Mouse (Mus musculus): ENCODE data around the gene Pdx1. TPM values are rescaled to one million over a fixed set of nuclear protein-coding genes. Genes with fewer than 3 reads are reported as not detected.

The Pdx1 gene
- polyA plus RNA-seq (2015; fragmentation: Nextera tagmentation; extraction: Ambion mirVana), result not detected in 2 replicates

GRCm38 (mm10) chr5:147269926-147270672, at the start of gene Pdx1:
TSS of gene Pdx1 (plus strand) at chr5:147269959.
- 3% methylated on average over 38 of the region's 44 CpGs for WGBS
- Histone ChIP-seq H3K27me3 (peaks cover 98% of the 10 kb centered on the region), H3K27ac (no peak within 1 kb of the TSS), H3K36me3 (ENCODE audit: poor library complexity, severe bottlenecking) (no peaks in the 10 kb centered on the region), H3K9ac (no peak within 1 kb of the TSS), H3K4me2 (no peak within 1 kb of the TSS), H3K4me1 (no peaks in the 10 kb centered on the region), H3K4me3 (no peak within 1 kb of the TSS; the same call in 1 of the 2 replicates), H3K9me3 (replicated peaks) (no peaks in the 10 kb centered on the region)
- no peak for ATAC-seq

GRCm38 (mm10) chr5:147227354-147228112, 42.2 kb upstream of the Pdx1 start:
- 18% methylated on average over 25 of the region's 25 CpGs for WGBS
- Histone ChIP-seq H3K27ac (no peak overlapping the region), H3K4me2 (no peak overlapping the region), H3K9me3 (replicated peaks) (no peaks in the 10 kb centered on the region), H3K36me3 (ENCODE audit: poor library complexity, severe bottlenecking) (no peaks in the 10 kb centered on the region), H3K4me1 (peaks cover 12% of the 10 kb centered on the region; the same call in 1 of the 2 replicates), H3K27me3 (peaks cover 72% of the 10 kb centered on the region), H3K9ac (no peak overlapping the region), H3K4me3 (no peak overlapping the region)
- ATAC-seq, result peak; percentile 80

DNA sequence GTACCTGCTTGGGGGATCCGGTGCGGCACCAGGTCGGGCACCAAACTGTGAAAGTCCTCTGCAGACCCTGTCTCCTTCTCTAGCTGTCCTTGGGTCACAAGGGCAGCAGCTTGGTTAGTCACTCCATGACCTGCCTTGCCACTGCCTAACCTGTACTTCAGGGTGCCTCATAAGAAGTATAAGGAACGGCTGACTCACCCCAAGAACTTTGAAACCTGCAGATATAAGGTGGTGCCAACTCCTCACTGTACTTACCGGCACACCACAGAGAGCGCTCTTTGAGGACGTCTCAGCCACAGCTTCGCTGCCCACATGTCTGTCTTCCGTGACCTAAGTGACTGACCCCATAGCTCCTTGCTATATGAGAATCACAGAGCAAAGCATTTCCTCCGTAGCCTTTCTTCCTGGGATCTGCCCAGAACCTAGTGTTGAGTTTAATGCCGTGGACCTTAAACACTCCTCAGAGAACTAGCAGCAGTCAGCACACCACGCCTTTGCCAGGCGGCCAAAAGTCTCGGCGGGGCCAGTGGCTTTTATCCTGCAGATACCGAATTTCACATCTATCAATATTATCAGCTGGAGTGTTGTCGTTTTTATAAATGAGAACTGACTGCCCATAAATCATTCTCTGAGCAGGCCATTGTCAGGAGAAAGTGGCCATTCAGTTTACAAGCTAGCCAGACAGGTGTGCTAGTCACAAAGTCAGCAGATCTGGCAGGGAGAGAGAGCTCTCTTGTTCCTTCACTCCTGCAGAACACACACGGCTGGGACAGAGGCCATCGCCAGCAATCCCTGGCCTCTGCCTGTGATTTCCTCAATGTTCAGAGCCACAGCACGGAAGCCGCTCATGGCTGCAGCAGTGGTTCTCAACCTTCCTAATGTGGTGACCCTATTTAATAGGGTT, 34.1 kb upstream of the Pdx1 start:
- H3K9me3 ChIP-seq (replicated peaks), result no peaks in the 10 kb centered on the region
- 89% methylated on average over 21 of the region's 21 CpGs for WGBS
- no peak overlapping the region for H3K4me3 ChIP-seq
- ATAC-seq, result no peak
- H3K36me3 ChIP-seq (ENCODE audit: poor library complexity, severe bottlenecking), result no peaks in the 10 kb centered on the region
- no peaks in the 10 kb centered on the region for H3K4me1 ChIP-seq
- no peak overlapping the region for H3K9ac ChIP-seq
- no peak overlapping the region for H3K4me2 ChIP-seq
- peaks cover 14% of the 10 kb centered on the region for H3K27me3 ChIP-seq
- no peak overlapping the region for H3K27ac ChIP-seq

GRCm38 (mm10) chr5:147243908-147244307, 25.9 kb upstream of the Pdx1 start:
- WGBS, result 87% methylated on average over 7 of the region's 7 CpGs
- H3K27ac ChIP-seq, result no peak overlapping the region
- no peaks in the 10 kb centered on the region for H3K9me3 ChIP-seq (replicated peaks)
- H3K4me1 ChIP-seq, result no peaks in the 10 kb centered on the region
- no peak overlapping the region for H3K9ac ChIP-seq
- no peaks in the 10 kb centered on the region for H3K36me3 ChIP-seq (ENCODE audit: poor library complexity, severe bottlenecking)
- peaks cover 4% of the 10 kb centered on the region for H3K27me3 ChIP-seq
- no peak overlapping the region for H3K4me2 ChIP-seq
- no peak overlapping the region for H3K4me3 ChIP-seq
- ATAC-seq, result no peak

DNA sequence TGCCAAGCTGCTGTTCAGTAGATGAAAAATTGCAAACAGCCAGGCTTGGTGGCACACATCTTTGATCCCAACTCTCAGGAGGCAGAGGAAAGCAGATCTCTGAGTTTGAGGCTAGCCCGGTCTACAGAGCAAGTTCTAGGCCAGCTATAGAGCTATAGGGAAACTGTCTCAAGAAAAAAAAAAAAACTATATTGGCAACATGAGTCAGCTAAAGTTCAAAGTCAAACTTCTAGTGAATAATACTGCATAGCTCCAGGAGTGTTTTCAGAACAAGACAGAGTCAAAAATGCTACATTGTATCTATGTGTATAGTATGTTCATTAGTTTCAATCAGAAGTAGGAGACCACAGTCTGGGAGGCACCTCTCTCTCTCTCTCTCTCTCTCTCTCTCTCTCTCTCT, 9.6 kb upstream of the Pdx1 start:
- Histone ChIP-seq H3K9ac (no peak overlapping the region), H3K4me2 (no peak overlapping the region), H3K9me3 (replicated peaks) (no peaks in the 10 kb centered on the region), H3K36me3 (ENCODE audit: poor library complexity, severe bottlenecking) (no peaks in the 10 kb centered on the region), H3K27me3 (peaks cover 54% of the 10 kb centered on the region), H3K4me3 (no peak overlapping the region), H3K4me1 (no peaks in the 10 kb centered on the region), H3K27ac (no peak overlapping the region)
- WGBS, result 90% methylated on average over 1 of the region's 1 CpGs
- ATAC-seq, result no peak

DNA sequence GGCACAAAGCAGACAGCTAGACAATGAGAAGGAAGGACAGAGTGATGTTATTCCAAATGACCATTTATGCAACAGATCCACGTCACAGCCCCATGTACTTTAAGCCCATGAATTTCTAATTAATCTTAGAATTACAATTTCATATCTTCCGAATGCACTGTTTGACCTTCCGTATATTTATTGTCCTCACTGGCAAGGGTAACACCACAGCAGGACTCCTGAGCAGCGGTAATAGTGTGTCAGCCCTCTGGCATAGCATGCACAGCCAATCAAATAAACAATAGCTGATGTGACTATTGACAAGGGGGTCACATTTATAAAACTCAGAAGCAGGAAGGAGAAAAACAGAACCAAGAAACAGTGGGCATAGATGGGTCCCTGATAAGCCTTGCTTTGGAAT, 9.0 kb upstream of the Pdx1 start:
- Histone ChIP-seq H3K9ac (no peak overlapping the region), H3K4me3 (no peak overlapping the region), H3K27ac (no peak overlapping the region), H3K36me3 (ENCODE audit: poor library complexity, severe bottlenecking) (no peaks in the 10 kb centered on the region), H3K27me3 (peaks cover 60% of the 10 kb centered on the region), H3K9me3 (replicated peaks) (no peaks in the 10 kb centered on the region), H3K4me1 (no peaks in the 10 kb centered on the region), H3K4me2 (no peak overlapping the region)
- ATAC-seq, result no peak
- 80% methylated on average over 4 of the region's 4 CpGs for WGBS

- Histone ChIP-seq H3K27me3 (peaks cover 68% of the 10 kb centered on the region), H3K9me3 (replicated peaks) (no peaks in the 10 kb centered on the region), H3K27ac (no peak overlapping the region), H3K4me2 (no peak overlapping the region), H3K4me3 (no peak overlapping the region), H3K4me1 (no peaks in the 10 kb centered on the region), H3K9ac (no peak overlapping the region), H3K36me3 (ENCODE audit: poor library complexity, severe bottlenecking) (no peaks in the 10 kb centered on the region)
- no peak for ATAC-seq
- 64% methylated on average over 11 of the region's 11 CpGs for WGBS
Observed at GRCm38 (mm10) chr5:147261899-147262541, 7.7 kb upstream of the Pdx1 start.

- no peak for ATAC-seq
- 53% methylated on average over 4 of the region's 4 CpGs for WGBS
- H3K27me3 ChIP-seq, result peaks cover 82% of the 10 kb centered on the region
Observed at GRCm38 (mm10) chr5:147263945-147264344, 5.8 kb upstream of the Pdx1 start.

DNA sequence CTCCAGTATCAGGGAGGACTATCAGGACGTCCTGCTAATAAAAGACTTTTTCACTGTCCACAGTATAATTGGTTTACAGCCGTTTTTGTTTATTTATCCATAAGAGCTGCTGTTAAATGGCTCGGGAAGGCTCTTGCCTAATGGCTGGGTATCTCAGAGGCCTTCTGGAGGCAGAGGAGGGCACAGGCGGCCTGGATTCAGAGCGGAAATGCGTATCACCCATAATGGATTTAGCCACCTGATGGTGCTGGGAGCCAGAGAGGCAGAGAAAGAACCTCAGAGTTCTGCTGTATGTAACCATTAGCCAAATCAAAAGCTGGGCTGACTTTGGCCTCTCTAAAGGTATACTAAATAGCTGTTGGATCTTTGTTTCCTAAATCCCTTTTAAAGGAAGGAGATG, 2.3 kb upstream of the Pdx1 start:
- Histone ChIP-seq H3K27me3 (peaks cover 92% of the 10 kb centered on the region), H3K9ac (no peak overlapping the region), H3K4me2 (no peak overlapping the region), H3K27ac (no peak overlapping the region), H3K4me1 (no peaks in the 10 kb centered on the region), H3K9me3 (replicated peaks) (no peaks in the 10 kb centered on the region), H3K36me3 (ENCODE audit: poor library complexity, severe bottlenecking) (no peaks in the 10 kb centered on the region), H3K4me3 (no peak overlapping the region)
- ATAC-seq, result no peak
- WGBS, result 14% methylated on average over 6 of the region's 6 CpGs

More at GRCm38 (mm10) chr5:147263945-147264344, 5.8 kb upstream of the Pdx1 start:
- Histone ChIP-seq H3K9me3 (replicated peaks) (no peaks in the 10 kb centered on the region), H3K4me2 (no peak overlapping the region), H3K36me3 (ENCODE audit: poor library complexity, severe bottlenecking) (no peaks in the 10 kb centered on the region), H3K9ac (no peak overlapping the region), H3K4me3 (no peak overlapping the region), H3K4me1 (no peaks in the 10 kb centered on the region), H3K27ac (no peak overlapping the region)

GRCm38 (mm10) chr5:147268728-147269127, 1.0 kb upstream of the Pdx1 start:
- H3K4me2 ChIP-seq, result no peak overlapping the region
- H3K27me3 ChIP-seq, result peaks cover 97% of the 10 kb centered on the region
- no peaks in the 10 kb centered on the region for H3K9me3 ChIP-seq (replicated peaks)
- no peak overlapping the region for H3K4me3 ChIP-seq
- no peak for ATAC-seq
- H3K27ac ChIP-seq, result no peak overlapping the region
- no peaks in the 10 kb centered on the region for H3K4me1 ChIP-seq
- H3K9ac ChIP-seq, result no peak overlapping the region
- WGBS, result 1% methylated on average over 8 of the region's 8 CpGs
- no peaks in the 10 kb centered on the region for H3K36me3 ChIP-seq (ENCODE audit: poor library complexity, severe bottlenecking)

- no peak overlapping the region for H3K4me3 ChIP-seq
- H3K9me3 ChIP-seq (replicated peaks), result no peaks in the 10 kb centered on the region
- no peak overlapping the region for H3K9ac ChIP-seq
- H3K4me1 ChIP-seq, result no peaks in the 10 kb centered on the region
- 3% methylated on average over 6 of the region's 6 CpGs for WGBS
- peaks cover 96% of the 10 kb centered on the region for H3K27me3 ChIP-seq
- H3K4me2 ChIP-seq, result no peak overlapping the region
- ATAC-seq, result no peak
- H3K27ac ChIP-seq, result no peak overlapping the region
- no peaks in the 10 kb centered on the region for H3K36me3 ChIP-seq (ENCODE audit: poor library complexity, severe bottlenecking)
Observed at GRCm38 (mm10) chr5:147269371-147269770, 388 bp upstream of the Pdx1 start.
